Mouse (Mus musculus): ENCODE results near the gene Rasl12.

Gene Rasl12

DNA sequence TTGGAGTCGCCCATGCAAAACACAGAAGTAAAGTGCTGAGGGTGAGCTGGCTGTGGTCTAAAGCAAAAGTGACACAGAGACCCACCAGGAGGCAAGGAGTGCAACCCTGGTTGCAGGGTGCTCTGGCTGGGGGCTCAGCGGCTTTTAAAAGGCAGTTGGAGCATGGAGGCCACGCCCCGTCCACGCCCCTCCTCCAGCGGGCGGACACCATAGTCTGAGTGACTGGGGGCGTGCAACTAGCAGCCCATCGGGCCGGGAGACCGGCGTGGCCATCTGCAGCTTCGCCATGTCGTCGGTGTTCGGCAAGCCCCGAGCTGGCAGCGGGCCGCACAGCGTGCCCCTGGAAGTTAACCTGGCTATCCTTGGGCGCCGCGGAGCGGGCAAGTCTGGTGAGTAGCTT, at the start of gene Rasl12:
Gene Rasl12, plus strand, starts transcription at position 228 of the 400 bp plus-strand sequence.
- peak; percentile 55 for DNase-seq (ENCODE audit: low spot score)

DNA sequence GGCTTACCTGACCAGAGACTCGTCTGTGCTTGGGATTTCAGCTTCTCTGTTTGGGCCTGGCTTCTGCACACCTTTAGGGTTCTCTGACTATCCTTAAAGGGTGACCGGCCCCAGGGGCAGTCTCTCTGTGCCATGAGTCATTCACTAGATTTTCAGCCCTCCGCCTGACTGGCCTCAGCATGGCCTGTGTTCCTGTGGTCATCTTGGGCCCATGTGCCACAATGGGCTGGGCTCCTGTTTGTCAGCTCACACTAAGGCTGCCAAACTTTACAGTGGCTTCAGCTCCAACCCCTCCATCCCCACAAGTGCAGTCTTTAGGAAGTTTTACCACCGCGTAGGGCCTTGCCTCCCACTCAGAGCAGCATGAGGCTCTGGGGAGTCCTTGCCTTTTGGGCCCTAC, 45.1 kb upstream of the Rasl12 start:
- no peak for DNase-seq (ENCODE audit: low spot score)

DNA sequence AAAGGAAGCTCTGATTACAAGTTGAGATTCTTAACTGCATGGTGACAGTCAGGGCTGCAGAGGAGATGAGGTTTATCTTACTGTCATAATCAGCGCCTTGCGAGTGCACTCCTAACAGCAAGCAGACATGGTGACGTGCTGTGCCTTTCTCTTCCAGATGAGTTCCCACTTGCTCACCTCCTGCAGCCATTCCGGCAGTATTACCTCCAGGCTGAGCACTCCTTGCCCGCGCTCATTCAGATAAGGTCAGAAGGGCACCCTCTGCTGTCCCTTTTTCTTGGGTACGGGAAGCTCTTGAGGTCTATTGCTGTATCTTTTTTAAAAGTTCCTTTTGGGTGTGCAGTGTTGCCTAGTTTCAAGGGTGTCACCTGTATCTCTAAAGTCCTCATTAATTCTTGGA, 41.7 kb upstream of the Rasl12 start:
- DNase-seq (ENCODE audit: low spot score), result no peak

GRCm38 (mm10) chr9:65356971-65357370, 41.3 kb upstream of the Rasl12 start:
- DNase-seq (ENCODE audit: low spot score), result no peak

- DNase-seq (ENCODE audit: low spot score), result no peak
Observed at GRCm38 (mm10) chr9:65358956-65359480, 39.3 kb upstream of the Rasl12 start.

DNA sequence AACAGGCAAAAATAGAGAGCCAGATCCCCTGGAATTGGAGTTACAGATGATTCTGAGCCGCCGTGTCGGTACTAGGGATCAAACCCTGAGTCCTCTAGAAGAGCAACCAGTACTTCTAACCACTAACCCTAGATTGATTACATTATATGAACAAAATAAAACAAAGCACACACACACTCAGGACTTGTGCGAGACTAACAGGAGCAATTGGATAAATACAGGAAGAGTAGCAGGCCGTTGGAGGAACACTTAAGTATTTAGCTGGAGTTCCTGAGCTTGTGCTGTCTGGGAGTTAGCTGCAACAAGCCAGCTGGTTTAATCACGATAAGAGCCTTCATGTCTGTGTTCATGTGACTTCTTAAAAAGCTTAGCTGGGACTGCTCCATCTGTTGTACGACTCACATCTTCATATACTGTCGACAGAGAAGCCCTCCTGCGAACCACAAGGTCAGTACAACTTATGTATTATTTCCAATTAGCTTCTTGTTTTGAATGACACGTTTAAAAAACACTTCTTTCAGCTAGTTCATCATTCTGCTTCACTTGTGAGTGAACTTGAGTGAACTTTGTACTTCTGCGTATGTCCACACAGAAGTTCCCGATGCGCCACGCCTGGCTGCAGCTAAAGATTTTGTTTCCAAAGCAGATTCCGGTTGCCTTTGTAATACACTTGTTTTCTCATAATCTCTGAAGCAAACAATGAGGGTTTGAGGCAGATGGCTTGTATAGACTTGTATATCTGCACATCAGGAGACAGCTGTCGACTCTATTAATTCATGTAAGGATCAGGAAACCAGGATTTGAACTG, 37.5 kb upstream of the Rasl12 start, which contains the start of gene Ubap1l:
Gene Ubap1l, plus strand, starts transcription at position 401 of the 808 bp plus-strand sequence.
- no peak for DNase-seq (ENCODE audit: low spot score)

GRCm38 (mm10) chr9:65363684-65364083, 34.6 kb upstream of the Rasl12 start:
- no peak for DNase-seq (ENCODE audit: low spot score)

DNA sequence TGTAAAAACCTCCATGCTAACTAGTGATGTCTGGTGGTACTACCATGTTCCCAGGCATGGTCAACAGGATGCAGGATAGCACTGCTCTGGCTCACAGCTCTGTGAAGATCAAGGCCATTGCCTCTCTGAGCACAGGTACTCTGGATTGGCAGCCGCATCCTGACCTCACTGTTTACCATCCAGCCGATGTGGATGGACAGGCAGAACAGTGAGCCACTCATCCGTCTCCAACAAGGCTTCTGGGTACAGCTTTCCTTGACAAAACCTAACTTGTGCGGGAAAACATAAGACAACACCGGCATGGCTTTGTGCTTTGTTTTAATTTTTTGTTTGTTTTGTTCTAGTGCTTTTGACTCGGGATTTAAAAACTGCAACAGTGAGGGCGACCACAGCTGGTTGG, 32.6 kb upstream of the Rasl12 start:
- no peak for DNase-seq (ENCODE audit: low spot score)

- DNase-seq (ENCODE audit: low spot score), result no peak
Observed at GRCm38 (mm10) chr9:65371756-65372155, 26.6 kb upstream of the Rasl12 start.

DNA sequence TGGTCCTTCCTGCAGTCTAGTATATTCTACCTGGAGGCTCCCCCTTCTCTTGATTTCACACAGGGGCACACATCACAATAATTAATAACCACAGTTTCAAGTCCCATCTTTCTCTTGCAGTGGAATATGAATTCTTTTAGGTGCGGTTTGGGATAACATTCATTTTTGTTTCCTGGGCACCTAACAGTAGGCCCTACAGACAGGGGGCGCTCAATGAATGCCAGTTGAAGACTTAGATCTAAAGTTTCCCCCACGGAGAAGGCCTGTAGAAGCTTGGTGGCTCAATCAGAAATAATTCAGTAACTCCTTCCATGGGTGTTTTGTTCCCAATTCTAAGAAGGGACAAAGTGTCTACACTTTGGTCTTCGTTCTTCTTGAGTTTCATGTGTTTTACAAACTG, 25.9 kb upstream of the Rasl12 start:
- no peak for DNase-seq (ENCODE audit: low spot score)

DNA sequence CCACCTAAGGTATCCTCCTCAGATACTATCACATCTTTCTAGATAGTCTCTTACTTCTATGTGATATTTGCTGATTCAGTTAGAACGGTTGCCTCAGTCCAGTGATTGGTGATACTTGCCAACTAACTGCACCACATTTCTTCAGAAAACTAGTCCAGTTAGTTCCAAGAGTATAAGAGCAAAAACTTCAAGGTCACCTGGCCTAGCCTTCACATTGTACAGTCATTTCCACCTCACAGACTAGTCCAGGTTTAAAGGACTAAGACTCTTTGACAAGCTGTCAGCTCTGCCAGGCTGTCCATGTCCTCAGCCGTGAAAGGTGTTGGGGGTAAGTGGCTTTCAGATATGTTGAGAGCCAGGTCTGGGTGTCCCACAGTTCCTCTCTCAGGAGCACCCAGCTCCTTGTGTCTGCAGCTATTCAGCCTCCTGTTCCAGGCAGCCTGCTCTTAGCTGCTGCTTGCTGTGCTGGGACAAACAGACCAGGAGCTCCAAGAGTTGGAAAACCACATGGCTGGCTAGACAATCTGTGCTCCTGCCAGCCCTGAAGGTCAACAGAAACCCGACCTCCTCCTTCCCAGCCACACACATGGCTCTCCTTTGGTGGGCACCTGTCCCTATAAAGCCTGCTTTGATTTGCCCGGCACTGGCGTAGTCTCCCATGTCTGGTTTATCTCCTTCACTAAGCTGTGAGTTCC, 23.7 kb upstream of the Rasl12 start:
- DNase-seq (ENCODE audit: low spot score), result no peak

DNA sequence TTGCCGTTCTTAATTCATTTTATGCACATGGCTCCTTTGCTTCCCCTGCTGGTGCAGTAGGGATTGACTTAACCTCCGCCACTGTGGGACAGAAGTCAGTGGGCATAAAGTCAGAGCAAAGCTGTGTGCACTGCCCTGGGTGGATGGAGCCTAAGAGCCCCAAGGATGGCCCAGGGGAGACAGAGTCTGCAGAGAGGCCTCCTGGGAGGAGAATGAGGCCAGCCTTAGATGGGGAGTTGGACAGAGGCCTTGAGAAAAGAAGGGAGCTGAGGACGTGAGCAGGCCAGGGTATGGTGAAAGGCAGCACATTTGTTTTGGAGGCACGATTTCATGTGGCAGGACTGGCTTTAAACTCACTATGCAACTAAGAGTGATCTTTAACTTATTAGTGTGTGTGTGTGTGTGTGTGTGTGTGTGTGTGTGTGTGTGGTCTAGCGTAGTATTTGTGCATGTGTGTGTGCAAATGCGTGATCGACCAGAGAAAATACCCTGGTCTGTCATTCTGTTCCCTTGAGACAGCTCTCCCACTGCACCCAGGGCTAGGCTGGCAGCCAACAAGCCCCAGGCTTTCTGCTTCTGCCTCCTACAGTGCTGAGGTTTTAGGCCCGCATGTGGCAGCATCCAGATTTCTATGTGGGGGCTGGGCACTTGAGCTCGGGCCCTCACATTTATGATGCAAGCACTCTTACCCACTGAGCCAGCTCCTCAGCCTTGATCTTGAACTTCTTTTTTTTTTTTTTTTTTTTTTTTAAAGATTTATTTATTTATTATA, 23.0 kb upstream of the Rasl12 start:
- DNase-seq (ENCODE audit: low spot score), result no peak

DNA sequence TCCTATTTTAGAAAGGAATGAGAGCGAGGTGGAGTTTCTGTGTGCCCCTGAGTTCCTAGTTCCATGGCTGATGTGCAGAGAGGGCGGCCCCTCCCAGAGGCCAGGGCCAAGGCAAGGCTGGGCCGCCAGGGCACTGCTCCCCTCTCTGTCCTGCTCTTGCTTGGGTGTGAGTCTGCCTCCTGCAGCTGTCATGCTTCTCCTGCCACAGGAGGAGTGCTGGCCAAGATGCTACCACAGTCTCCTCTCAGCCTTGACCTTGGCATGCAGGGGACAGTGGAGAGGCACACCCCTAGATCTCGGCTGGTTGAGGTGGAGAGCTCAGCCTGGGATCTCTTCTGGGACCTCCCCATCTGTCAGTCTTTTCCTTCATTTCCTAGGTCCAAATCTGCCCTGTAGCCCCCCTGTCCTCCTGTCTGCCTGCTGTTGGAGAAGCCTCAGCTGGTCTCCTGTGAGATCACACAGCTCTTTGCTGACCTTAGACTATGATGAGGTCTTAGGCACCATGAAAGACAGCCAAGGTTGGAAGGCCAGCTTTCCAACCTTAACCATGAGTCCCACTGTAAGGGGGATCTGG, 17.2 kb upstream of the Rasl12 start:
- DNase-seq (ENCODE audit: low spot score), result no peak

- DNase-seq (ENCODE audit: low spot score), result no peak
Observed at GRCm38 (mm10) chr9:65382031-65382750, 16.1 kb upstream of the Rasl12 start.

DNA sequence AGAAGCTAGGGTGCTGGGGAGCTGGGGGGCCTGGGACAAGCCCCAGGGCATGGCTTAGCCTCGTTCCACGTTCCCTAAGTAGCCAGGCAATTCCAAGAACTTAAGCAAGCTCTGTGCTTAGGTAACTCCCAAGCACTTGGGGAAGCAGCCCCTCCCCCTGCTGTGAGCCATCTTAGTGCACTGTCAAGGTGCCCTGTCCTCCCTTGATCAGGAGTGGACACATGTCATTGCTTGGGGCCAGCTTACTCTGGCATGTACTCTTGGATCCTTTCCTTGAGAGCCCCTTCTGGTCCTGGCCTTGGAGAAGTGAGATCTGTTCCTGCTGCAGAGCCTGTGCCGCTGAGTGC, 15.6 kb upstream of the Rasl12 start:
- DNase-seq (ENCODE audit: low spot score), result no peak

DNA sequence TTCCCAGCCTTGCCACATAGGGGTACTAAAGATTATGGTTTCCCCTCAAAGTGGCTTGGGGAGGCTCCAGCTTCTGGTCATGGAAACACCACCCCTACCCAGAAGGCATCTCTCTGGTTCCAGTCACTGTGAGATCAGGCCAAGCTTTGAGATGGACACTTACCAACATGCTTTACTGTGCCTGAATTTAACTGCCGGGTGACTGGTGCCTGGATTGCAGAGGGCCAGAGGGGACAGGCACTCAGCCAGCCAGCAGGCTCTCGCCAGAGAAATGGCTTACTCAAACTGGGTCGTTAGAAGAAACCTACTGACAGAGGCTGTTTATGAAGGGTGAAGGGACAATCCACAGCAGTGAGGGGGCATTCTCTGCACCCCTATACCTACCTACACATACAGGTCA, 14.0 kb upstream of the Rasl12 start:
- no peak for DNase-seq (ENCODE audit: low spot score)

DNA sequence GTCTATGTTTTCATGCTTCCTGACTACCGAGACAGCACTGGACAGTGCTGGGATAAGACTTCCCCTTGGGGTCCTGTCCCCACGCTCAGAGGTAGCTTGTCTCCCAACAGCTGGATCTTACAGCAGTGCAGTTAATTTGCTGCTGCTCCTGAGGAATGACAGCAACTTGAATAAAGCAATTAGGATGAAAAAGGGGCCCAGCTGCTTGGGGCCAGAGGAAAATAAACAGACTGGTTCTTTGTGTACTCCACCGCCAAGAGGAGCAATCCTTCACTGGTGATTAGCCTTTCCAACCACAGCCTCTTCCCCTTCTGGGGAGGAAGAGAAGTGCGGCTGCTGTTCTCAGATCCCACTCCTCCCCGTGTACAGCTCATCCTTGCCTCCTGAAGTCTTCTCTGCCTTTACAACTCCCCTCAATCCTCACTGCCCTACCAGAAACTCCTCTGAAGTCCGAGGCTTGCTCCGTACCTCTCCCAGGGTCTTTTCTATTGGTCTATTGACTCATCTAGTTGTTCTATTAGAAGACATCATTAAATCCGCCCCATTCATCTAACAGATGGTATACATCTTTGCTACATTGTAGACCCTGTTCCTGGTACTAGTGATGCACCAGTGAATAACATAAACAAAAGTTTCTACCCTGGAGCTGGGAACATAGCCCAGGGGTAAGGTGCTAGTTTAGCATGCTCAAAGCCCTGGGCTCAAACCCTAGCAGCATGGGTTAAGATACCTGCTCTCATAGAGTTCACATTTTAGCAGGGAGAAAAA, 11.7 kb upstream of the Rasl12 start:
- no peak for DNase-seq (ENCODE audit: low spot score)

DNA sequence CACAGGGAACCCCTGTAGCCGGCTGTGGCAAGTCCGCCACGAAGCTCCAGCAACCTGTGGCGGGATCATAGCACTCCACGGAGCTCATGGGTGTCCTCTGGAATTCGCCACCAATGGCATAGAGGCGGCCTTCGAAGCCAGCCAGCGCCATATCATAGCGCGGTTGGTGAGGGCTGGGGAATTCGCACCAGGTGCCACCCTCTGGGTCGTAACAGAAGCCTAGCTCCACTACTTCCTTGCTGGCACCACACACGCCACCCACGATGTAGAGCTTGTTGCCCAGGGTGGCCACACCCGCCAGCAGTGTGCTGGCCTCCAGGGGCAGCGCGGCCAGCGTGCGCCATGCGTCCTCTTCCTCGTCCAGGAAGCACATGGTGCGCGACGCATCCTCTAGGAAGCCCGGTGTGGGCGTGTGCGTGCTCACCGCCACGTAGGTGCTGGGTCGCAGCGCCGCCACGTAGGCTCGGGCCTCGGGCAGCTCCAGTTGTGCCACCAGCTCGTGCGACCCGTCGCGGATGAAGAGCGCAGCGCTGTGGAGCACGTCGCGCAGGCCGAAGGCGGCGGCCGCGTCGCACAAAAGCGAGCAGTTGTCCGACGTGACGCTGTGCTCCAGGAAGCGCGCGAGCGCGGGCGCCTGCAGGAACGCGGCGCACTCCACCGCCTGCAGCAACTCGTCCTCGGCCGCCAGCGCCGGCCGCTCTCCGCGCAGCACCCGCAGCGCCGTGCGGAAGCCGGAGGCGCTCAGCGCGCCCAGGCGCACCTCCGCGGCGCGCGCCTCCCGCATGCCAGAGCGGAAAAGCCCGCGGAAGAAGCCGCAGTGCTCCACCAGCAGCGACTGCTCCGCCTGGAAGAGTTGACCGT, 7.3 kb upstream of the Rasl12 start:
- no peak for DNase-seq (ENCODE audit: low spot score)

- DNase-seq (ENCODE audit: low spot score), result no peak
Observed at GRCm38 (mm10) chr9:65391613-65391964, 6.7 kb upstream of the Rasl12 start, which contains the start of gene Kbtbd13. TSS of gene Kbtbd13 (minus strand) at chr9:65391652.
